Mouse (Mus musculus): ENCODE results near the gene Huwe1.

GRCm38 (mm10) chrX:151832982-151833381 is 32.4 kb downstream of the Huwe1 start:
- TF ChIP-seq POLR2A (IDR thresholded peaks at IDR 0.05; ENCODE audit: insufficient read depth, low read depth, low read length): no peak
- TF ChIP-seq CTCF (IDR thresholded peaks at IDR 0.05; ENCODE audit: insufficient read depth, low read depth, low read length): no peak

Data from olfactory bulb, adult 2 months (tissue).